Mouse (Mus musculus) left cerebral cortex, adult 9 months (tissue): ENCODE results near the gene Dlst.
A peak's percentile ranks its signal among the peaks of the same experiment; 100 is the strongest.

Experiments
- DNase-seq, 2 experiments: peaks; one replicate each; pipeline ENCODE4 v3.0.0; 2022; ENCODE audit warnings: low spot score in 2 of 2

Gene Dlst

GRCm38 (mm10) chr12:85150321-85151001 is 39.8 kb downstream of the Dlst start:
- no peak for DNase-seq

- peak; percentile 79 to 81 for DNase-seq
These were observed 40.6 kb downstream of the Dlst start, which contains the start of gene Rps6kl1 for GRCm38 (mm10) chr12:85151002-85151774. TSS of gene Rps6kl1 (minus strand) at chr12:85151264.

GRCm38 (mm10) chr12:85153011-85153410 is 42.4 kb downstream of the Dlst start:
- no peak for DNase-seq

GRCm38 (mm10) chr12:85156324-85156723 is 45.7 kb downstream of the Dlst start:
- no peak for DNase-seq

- no peak for DNase-seq
These were observed 47.3 kb downstream of the Dlst start for GRCm38 (mm10) chr12:85157797-85158460.

GRCm38 (mm10) chr12:85158801-85159200 is 48.2 kb downstream of the Dlst start:
- no peak for DNase-seq

- no peak for DNase-seq
These were observed 49.0 kb downstream of the Dlst start for GRCm38 (mm10) chr12:85159592-85159991.

- DNase-seq, result no peak
These were observed 54.4 kb downstream of the Dlst start for GRCm38 (mm10) chr12:85164996-85165395.

GRCm38 (mm10) chr12:85166631-85167030 is 56.0 kb downstream of the Dlst start:
- DNase-seq, result no peak

GRCm38 (mm10) chr12:85169117-85169858 is 58.7 kb downstream of the Dlst start:
- DNase-seq, result peak in 1 of 2 experiments; percentile 79

- peak in 1 of 2 experiments; percentile 11 for DNase-seq
These were observed 59.2 kb downstream of the Dlst start for GRCm38 (mm10) chr12:85169877-85170276.

- DNase-seq, result peak in 1 of 2 experiments; percentile 20
These were observed 59.8 kb downstream of the Dlst start for GRCm38 (mm10) chr12:85170284-85170947.

- no peak for DNase-seq
These were observed 60.3 kb downstream of the Dlst start for GRCm38 (mm10) chr12:85170948-85171307.

- no peak for DNase-seq
These were observed 63.4 kb downstream of the Dlst start for GRCm38 (mm10) chr12:85174016-85174415.

GRCm38 (mm10) chr12:85175087-85175675 is 64.5 kb downstream of the Dlst start:
- DNase-seq, result no peak

GRCm38 (mm10) chr12:85175926-85176845 is 65.6 kb downstream of the Dlst start:
- DNase-seq, result no peak

GRCm38 (mm10) chr12:85176846-85177523 is 66.4 kb downstream of the Dlst start:
- DNase-seq, result no peak

- no peak for DNase-seq
These were observed 67.2 kb downstream of the Dlst start, which contains the start of gene Pgf for GRCm38 (mm10) chr12:85177740-85178239. TSS of gene Pgf (minus strand) at chr12:85177790.

- DNase-seq, result no peak
These were observed 67.7 kb downstream of the Dlst start for GRCm38 (mm10) chr12:85178294-85178693.
